Mouse (Mus musculus) liver, postnatal 0 days (tissue): Measurements from ENCODE around the gene Pomgnt2.

Experiments used
- CTCF ChIP-seq: sonication (generic); IDR thresholded peaks from 2 replicates; pipeline ENCODE4 v1.5.1; 2016; ENCODE audit warnings: antibody characterized with exemption, low read depth
- EP300 ChIP-seq: IDR thresholded peaks from 2 replicates; pipeline ENCODE4 v1.6.1; 2016; ENCODE audit warnings: antibody characterized with exemption, low read depth, mild to moderate bottlenecking

DNA sequence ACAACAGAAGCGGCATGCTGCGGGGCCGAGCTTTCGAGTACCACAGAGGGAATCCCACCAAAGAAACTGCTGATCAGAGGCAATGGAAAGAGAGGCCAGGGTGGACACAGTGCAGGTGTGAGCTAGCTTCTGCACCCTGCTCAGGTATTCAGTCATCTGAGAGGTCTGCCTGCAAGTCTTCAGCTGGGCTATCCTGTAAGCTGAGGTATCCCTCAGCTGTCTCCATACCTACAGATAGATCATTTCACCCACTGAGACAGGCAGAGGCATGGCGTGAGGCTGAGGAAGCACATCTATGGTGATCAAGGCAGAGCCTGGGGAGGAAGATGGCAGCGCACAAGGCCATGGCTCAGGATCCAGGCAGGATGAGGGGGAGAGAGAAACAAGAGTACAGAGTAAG lies 27.5 kb upstream of the Pomgnt2 start:
- TF ChIP-seq EP300: no peak
- no peak for TF ChIP-seq CTCF
